Mouse (Mus musculus) CD8-positive naive resting alpha-beta T cell, adult 2 months (primary cell): ENCODE results near the gene Nubpl.
"Not testable (repeated sequence)": the region's sequence is repeated elsewhere in the genome, so short reads cannot be mapped to it uniquely, and the experiment has no call there.

Experiments used
- DNase-seq, 2 experiments: peaks; one replicate each; pipeline ENCODE4 v3.0.0; 2022; ENCODE audit warnings: low read depth in 2 of 2, low spot score in 2 of 2

The Nubpl gene

GRCm38 (mm10) chr12:52097650-52098070 lies at the start of gene Nubpl:
Gene Nubpl, plus strand, starts transcription at chr12:52097737.
- DNase-seq, result peak; percentile 90 to 95

GRCm38 (mm10) chr12:52049324-52049723 lies 48.2 kb upstream of the Nubpl start:
- DNase-seq, result no peak

DNA sequence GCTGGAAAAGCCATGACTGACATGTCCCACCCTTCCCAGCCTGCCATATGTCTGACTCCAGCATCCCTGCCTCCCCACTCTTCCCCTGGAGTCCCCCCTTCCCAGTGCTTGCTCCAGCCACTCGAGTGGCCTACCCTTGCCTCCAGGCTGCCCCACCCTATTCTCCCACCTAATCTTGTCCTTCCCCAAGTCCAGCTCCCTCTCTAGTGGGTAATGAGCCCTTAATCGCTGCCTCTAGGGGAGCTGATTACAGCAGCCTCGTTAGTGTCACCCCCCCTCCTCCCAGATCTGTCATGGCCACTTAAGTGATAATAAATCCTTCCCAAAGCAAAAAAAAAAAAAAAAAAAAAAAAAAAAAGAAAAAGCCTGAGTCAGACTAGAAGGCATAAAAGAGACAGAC lies 18.2 kb upstream of the Nubpl start:
- DNase-seq, result not testable (repeated sequence)

DNA sequence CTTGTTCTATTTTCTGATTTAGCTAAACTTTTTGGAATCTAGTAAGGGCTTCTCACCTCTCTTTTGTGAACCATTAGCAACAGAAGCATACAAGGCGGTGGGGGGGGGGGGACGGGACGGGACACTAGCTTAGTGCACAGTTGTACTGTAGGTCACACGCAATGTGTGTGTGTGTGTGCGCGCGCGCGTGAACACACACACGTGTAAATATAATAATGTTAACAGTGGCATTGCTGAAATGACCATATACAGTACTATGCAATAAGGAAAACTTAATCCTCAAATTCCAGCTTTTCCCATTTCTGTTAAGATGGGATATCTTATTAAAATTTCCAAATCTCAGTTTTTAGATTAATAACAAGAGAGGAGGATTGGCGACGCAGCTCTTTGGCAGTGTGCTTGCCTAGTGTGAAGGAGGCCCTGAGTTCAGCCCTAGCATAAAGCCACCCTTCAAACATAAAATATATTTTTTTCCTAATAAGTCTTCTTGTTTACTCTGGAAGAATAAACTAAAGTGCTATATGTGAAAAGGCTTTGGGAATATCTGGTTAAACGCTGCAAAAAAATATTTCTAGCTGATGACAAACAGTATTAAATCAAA lies 388 bp upstream of the Nubpl start:
- DNase-seq, result no peak

DNA sequence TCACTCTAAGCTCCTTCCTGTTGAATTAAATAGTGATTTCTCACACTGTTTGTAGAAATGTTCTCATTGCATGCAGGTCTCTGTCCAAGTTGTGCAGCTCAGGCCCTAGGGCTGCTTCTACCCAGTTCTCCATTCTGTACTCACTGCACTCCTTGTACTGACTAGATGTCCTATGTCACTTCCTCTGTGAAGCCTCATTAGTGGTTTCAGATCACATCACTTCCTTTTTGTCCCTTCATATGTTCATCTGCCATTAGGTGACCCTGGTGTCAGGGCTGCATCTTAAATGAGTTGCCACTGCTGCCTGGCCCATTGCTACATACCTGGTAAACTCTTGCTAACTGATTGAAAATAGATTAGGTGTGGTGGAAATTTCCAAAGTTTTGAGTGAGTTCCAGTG lies 22.7 kb downstream of the Nubpl start:
- no peak for DNase-seq

- no peak for DNase-seq
Measured at GRCm38 (mm10) chr12:52126407-52126806, 28.9 kb downstream of the Nubpl start.

GRCm38 (mm10) chr12:52129072-52129471 lies 31.5 kb downstream of the Nubpl start:
- DNase-seq, result no peak

DNA sequence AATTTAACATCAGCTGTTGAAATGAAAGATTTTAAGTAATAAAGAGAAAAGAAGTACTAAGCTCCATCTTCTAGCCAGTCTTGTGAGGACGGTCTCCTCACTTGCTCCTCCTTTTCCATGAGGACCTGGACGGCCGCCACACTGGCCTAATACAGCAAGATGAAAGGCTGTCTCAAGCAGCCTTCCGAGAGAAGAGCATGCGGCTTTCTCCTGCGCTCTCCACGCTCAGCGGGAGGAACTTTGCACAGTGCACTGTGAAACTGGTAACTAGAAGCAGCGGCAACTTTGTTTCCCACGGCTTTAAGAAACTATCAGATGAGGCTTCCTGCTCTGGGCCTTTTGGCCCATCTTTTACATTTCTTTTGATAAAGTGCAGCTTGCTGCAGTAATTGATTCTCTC lies 34.7 kb downstream of the Nubpl start:
- DNase-seq, result no peak

- no peak for DNase-seq
Measured at GRCm38 (mm10) chr12:52138296-52138695, 40.8 kb downstream of the Nubpl start.

DNA sequence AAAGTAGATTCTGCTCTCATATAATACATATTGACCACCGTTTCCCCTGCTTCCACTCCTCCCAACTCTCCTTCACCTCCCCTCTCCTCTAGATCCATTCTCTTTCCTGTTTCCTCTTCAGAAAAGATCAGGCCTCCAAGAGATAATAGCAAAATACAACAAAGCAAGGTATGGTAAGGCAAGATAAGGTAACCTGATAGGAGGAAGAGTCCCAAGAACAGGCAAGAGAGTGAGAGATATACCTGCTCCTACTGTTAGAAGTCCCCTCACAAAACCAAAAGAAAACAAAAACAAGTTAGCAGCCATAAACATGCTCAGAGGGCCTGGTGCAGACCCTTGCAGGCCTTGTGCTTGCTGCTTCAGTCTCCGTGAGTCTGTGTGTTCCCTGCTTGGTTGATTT lies 49.1 kb downstream of the Nubpl start:
- no peak for DNase-seq

- DNase-seq, result no peak
Measured at GRCm38 (mm10) chr12:52149448-52149847, 51.9 kb downstream of the Nubpl start.

GRCm38 (mm10) chr12:52152071-52152470 lies 54.5 kb downstream of the Nubpl start:
- DNase-seq, result no peak

DNA sequence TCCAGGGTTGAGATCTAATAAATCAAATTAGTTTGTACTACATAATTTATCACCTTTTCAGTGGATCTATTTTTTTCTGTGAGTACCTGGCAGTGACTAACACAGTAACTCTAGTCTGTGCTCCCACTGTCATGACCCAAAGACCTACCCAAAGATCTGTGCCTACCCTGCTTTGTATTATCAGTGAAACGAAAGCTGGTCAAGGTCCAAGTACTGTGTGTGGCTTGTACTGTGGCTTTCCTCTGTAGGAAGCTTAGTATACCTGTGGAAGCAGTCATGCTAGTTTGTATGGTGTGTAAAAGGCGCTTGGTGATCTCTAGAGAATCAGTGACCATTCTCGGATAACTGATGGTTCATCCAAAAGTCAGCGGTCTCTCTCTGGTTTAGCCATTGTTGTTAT lies 57.4 kb downstream of the Nubpl start:
- no peak for DNase-seq

GRCm38 (mm10) chr12:52164414-52164813 lies 66.9 kb downstream of the Nubpl start:
- no peak for DNase-seq

DNA sequence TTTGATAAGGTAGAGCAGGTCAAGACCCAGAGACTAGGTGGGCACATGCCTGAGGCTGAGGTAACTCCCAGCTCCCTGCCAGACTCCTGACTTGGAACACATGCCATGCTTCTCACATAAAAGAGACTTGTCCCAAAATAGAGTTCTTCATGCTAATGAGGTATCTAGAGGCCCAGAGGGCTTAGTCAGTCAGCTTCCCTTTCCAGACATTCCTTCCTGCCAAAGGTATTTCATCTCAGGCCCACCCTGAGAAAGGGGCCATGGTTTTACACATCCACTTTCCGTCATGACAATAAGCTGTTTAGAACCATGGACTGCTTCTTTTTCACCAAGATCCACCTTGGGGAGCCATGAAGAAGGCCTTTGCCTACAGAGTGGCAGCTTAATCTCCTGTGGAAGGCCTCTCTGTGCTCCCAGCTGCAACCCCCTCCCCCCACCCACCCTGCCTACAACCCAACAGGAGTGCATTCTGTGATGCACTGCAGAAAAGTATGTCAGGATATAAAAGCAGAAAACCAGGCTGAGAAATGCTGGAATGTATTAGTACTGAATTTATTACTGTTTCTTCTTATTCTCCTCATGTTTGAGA lies 88.8 kb downstream of the Nubpl start:
- DNase-seq, result no peak

- DNase-seq, result no peak
Measured at GRCm38 (mm10) chr12:52186963-52187590, 89.5 kb downstream of the Nubpl start.

GRCm38 (mm10) chr12:52198471-52198870 lies 100.9 kb downstream of the Nubpl start:
- no peak for DNase-seq

DNA sequence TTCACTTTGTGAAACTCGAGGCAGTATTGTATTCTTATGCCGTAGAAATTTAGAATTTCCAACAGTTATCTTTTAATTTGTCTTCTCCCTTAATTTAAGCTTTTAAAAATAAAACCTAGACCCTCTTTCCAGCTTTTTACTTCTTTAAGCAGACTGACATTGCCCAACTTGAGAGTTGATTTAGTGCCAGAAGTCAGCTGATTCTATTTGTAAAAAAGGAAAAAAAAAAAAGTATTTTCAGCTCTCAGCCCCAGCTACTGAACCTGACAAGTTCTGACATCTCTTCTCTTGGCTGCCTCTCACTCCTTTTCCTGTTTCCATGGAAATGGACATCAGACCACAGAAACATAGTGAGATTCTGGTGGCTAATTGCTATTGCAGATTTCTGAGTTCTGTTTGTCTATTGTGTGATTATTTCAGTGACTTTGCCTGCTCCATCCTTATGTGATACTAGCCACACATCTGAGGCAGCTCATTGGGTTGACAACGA lies 111.6 kb downstream of the Nubpl start:
- DNase-seq, result no peak

- no peak for DNase-seq
Measured at GRCm38 (mm10) chr12:52211144-52211543, 113.6 kb downstream of the Nubpl start.

DNA sequence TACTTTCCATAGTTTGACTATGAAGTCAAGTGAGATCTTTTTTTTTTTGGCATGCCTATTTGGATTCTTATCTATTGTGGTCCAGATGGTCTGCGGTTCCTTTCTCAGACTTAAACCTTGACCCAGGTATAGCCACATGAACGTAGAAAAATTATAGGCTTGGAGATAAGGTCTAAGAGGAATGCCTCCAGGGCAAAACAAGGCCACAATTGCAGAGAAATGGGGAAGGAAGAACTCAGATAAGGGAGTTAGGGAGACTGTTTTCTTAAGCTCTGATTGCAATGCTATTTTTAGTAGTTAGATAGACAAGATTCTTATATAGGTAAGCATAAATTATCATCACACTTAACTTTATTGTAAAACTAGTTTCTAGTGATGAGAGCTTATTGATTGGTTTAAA lies 117.3 kb downstream of the Nubpl start:
- no peak for DNase-seq

- DNase-seq, result no peak
Measured at GRCm38 (mm10) chr12:52224954-52225353, 127.4 kb downstream of the Nubpl start.

GRCm38 (mm10) chr12:52228746-52229145 lies 131.2 kb downstream of the Nubpl start:
- no peak for DNase-seq

DNA sequence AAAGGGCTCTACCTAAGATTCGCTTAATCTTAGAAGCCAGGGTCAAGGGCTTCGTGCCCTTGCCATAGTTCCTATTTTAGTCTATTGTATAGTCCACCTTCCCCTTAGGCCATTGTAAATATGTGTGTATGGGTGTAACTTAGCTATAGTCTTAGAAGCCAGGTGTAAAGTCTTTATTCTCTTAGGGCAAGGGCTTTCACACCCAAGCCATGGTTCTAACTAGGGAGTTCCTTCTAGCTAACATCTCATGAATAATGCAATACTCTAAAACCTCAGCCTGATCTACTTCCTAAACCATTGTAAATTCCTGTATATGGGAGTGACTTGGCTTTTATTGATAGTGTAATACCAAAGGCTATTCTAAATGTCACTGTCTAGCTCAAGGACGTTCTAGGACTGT lies 134.4 kb downstream of the Nubpl start:
- DNase-seq, result not testable (repeated sequence)
